Mouse (Mus musculus): ENCODE measurements at regions not wholly inside any gene's neighbourhood (a gene's known extent, or its start where the extent isn't known, plus 50 kb on each side); places are given as distances from the start of the nearest gene placed in this dataset.

DNA sequence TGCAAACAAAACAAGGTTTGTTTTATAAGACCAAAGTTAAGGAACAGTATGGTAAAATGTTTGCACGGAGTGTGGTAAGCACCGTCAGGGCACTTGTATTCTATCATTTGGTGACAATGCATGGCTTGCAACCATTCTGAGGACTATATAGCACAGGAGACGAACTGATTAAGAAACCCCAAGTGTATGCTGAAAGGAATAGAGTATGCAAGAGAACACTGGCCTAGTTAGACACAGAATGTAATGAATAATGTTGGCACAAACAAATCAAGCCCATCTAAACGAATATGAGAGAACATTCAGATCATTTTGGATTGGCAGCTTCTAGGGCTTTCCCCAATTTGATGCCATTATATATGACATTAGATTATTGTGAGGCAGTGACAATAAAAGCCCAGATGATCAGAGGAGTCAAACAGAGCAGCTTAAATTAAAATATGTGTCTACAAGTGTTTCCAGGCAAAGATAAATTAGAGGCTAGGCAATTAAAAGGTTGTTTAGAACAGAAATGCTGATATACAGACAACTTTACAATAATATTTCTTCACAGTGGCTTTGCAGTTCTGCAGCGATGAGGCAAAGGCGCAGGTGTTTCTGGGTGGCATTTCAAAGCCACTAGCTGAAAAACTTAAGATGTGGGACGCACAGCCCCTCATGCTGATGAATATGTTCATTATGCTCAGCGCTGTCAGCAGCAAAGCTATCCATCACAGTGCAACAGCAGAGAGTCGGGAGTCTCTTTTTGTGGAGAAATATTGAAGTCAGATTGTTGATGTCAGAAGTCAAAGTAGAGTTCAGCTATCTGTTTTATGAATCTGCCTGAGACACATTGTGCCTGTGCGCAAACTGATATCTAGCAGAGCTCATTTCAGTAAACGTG, 456.9 kb downstream of the Prkd1 start:
- TF ChIP-seq POLR2A (IDR thresholded peaks at IDR 0.05; ENCODE audit: borderline replicate concordance, extremely low read depth, insufficient read depth, insufficient read length) = no peak
- no peak overlapping the region for H3K9ac ChIP-seq (ENCODE audit: low read depth, low read length, severe bottlenecking)
- H3K27ac ChIP-seq (replicated peaks; ENCODE audit: low read depth, low read length) = no peak overlapping the region
- H3K9me3 ChIP-seq (ENCODE audit: control insufficient read depth, low read length) = no peaks in the 10 kb centered on the region
- no peaks in the 10 kb centered on the region for H3K4me1 ChIP-seq (ENCODE audit: control insufficient read depth, insufficient read depth, low read length)
- H3K4me2 ChIP-seq (replicated peaks; ENCODE audit: low read depth, low read length, severe bottlenecking) = no peak overlapping the region
- ATAC-seq (ENCODE audit: low FRiP score, low read depth) = no peak
- H3K4me3 ChIP-seq (replicated peaks; ENCODE audit: low read length) = no peak overlapping the region
- H3K27me3 ChIP-seq (ENCODE audit: control insufficient read depth, insufficient read depth, low read length) = no peaks in the 10 kb centered on the region
- no peaks in the 10 kb centered on the region for H3K36me3 ChIP-seq (ENCODE audit: control insufficient read depth, insufficient read depth, low read length)
- DNase-seq (ENCODE audit: low spot score) = no peak
- 65% methylated on average over 11 of the region's 11 CpGs for WGBS

DNA sequence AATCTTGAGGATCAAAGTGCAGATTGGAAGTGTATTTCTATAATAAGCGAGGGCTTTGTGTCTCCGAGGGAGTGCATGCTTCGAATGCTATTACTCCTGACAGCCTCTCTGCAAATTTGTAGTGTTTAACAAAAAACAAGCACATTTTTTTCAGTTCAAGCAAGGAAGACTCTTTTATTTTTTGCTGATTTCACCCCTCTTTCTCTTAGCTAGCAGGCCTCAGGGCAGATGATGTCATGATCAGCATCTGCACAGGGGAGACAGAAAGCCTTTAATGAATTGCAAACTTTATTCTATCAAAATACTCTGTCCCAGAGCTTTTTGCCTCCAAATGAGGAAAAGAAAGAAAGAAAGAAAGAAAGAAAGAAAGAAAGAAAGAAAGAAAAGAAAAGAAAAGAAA, 455.4 kb downstream of the Prkd1 start:
- H3K9me3 ChIP-seq (ENCODE audit: control insufficient read depth, low read length) = no peaks in the 10 kb centered on the region
- H3K27me3 ChIP-seq (ENCODE audit: control insufficient read depth, insufficient read depth, low read length) = no peaks in the 10 kb centered on the region
- H3K4me2 ChIP-seq (replicated peaks; ENCODE audit: low read depth, low read length, severe bottlenecking) = no peak overlapping the region
- DNase-seq (ENCODE audit: low spot score) = no peak
- H3K4me3 ChIP-seq (replicated peaks; ENCODE audit: low read length) = no peak overlapping the region
- no peak for ATAC-seq (ENCODE audit: low FRiP score, low read depth)
- H3K9ac ChIP-seq (ENCODE audit: low read depth, low read length, severe bottlenecking) = no peak overlapping the region
- H3K4me1 ChIP-seq (ENCODE audit: control insufficient read depth, insufficient read depth, low read length) = no peaks in the 10 kb centered on the region
- 69% methylated on average over 3 of the region's 3 CpGs for WGBS
- no peaks in the 10 kb centered on the region for H3K36me3 ChIP-seq (ENCODE audit: control insufficient read depth, insufficient read depth, low read length)
- TF ChIP-seq POLR2A (IDR thresholded peaks at IDR 0.05; ENCODE audit: borderline replicate concordance, extremely low read depth, insufficient read depth, insufficient read length) = no peak
- H3K27ac ChIP-seq (replicated peaks; ENCODE audit: low read depth, low read length) = no peak overlapping the region

DNA sequence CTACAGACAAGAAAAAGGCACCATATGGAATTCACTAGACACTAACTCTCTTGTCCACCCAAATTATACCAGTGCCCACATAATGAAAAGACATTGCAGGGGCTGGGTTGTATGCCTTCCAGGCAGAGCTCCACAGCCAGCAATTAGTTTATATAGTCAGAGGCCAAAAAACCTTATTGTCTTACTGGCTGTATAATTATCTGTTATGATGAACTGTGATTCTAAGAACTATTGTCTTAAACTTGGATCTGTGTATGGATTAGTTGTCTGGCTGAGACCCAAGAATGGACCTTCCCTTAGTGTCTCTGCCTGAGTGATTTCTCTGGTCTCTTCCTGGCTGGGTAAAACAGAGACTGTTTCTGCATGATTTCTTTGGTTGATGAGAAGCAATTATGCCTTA, 454.2 kb downstream of the Prkd1 start:
- H3K9me3 ChIP-seq (ENCODE audit: control insufficient read depth, low read length) = no peaks in the 10 kb centered on the region
- no peak for TF ChIP-seq POLR2A (IDR thresholded peaks at IDR 0.05; ENCODE audit: borderline replicate concordance, extremely low read depth, insufficient read depth, insufficient read length)
- ATAC-seq (ENCODE audit: low FRiP score, low read depth) (no peak), DNase-seq (ENCODE audit: low spot score) (no peak)
- H3K4me1 ChIP-seq (ENCODE audit: control insufficient read depth, insufficient read depth, low read length) = no peaks in the 10 kb centered on the region
- no peaks in the 10 kb centered on the region for H3K36me3 ChIP-seq (ENCODE audit: control insufficient read depth, insufficient read depth, low read length)
- H3K4me3 ChIP-seq (replicated peaks; ENCODE audit: low read length) = no peak overlapping the region
- no peak overlapping the region for H3K9ac ChIP-seq (ENCODE audit: low read depth, low read length, severe bottlenecking)
- no peaks in the 10 kb centered on the region for H3K27me3 ChIP-seq (ENCODE audit: control insufficient read depth, insufficient read depth, low read length)
- H3K27ac ChIP-seq (replicated peaks; ENCODE audit: low read depth, low read length) = no peak overlapping the region
- H3K4me2 ChIP-seq (replicated peaks; ENCODE audit: low read depth, low read length, severe bottlenecking) = no peak overlapping the region

DNA sequence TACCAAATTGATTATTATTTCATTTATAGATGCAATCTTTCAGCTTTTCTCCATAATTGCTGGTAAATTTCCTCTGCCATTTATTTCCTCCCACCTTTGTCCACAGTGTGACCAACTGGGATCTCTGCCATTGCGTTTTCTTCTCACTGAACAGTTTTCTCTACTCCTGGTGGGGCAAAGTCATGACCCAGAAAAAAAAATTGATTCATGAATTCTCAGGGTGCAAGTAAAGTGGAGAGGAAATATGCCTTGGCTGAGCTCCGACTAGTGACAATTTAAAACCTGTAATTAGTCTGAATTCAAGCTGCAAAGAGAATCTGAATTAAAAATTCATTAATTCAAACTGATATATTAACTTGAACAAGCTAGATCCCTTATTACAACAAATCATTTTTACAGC, 452.6 kb downstream of the Prkd1 start:
- H3K9ac ChIP-seq (ENCODE audit: low read depth, low read length, severe bottlenecking) = no peak overlapping the region
- H3K27me3 ChIP-seq (ENCODE audit: control insufficient read depth, insufficient read depth, low read length) = no peaks in the 10 kb centered on the region
- no peak for TF ChIP-seq POLR2A (IDR thresholded peaks at IDR 0.05; ENCODE audit: borderline replicate concordance, extremely low read depth, insufficient read depth, insufficient read length)
- no peaks in the 10 kb centered on the region for H3K4me1 ChIP-seq (ENCODE audit: control insufficient read depth, insufficient read depth, low read length)
- DNase-seq (ENCODE audit: low spot score) = no peak
- H3K4me2 ChIP-seq (replicated peaks; ENCODE audit: low read depth, low read length, severe bottlenecking) = no peak overlapping the region
- 48% methylated on average over 2 of the region's 2 CpGs for WGBS
- no peak overlapping the region for H3K4me3 ChIP-seq (replicated peaks; ENCODE audit: low read length)
- ATAC-seq (ENCODE audit: low FRiP score, low read depth) = no peak
- H3K9me3 ChIP-seq (ENCODE audit: control insufficient read depth, low read length) = no peaks in the 10 kb centered on the region
- no peak overlapping the region for H3K27ac ChIP-seq (replicated peaks; ENCODE audit: low read depth, low read length)
- H3K36me3 ChIP-seq (ENCODE audit: control insufficient read depth, insufficient read depth, low read length) = no peaks in the 10 kb centered on the region

DNA sequence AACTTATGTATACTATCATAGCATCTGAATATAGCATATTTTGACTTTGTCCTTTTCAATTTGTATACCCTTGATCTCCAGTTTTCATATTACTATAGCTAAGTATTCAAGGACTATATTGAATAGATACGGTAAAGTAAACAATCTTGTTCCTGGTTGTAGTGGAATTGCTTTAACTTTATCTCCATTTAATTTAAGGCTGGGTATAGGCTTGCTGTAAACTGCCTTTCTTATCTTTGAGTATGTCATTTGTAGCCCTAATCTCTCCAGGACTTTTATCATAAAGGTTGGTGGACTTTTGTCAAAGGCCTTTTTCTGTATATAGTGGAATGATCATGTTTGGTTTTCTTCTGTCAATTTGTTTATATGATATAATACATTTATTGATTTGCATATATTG, 407.8 kb downstream of the Prkd1 start:
- Histone ChIP-seq H3K4me2 (replicated peaks; ENCODE audit: low read depth, low read length, severe bottlenecking) (no peak overlapping the region), H3K27ac (replicated peaks; ENCODE audit: low read depth, low read length) (no peak overlapping the region), H3K4me1 (ENCODE audit: control insufficient read depth, insufficient read depth, low read length) (no peaks in the 10 kb centered on the region), H3K9ac (ENCODE audit: low read depth, low read length, severe bottlenecking) (no peak overlapping the region), H3K9me3 (ENCODE audit: control insufficient read depth, low read length) (no peaks in the 10 kb centered on the region), H3K27me3 (ENCODE audit: control insufficient read depth, insufficient read depth, low read length) (no peaks in the 10 kb centered on the region), H3K4me3 (replicated peaks; ENCODE audit: low read length) (no peak overlapping the region), H3K36me3 (ENCODE audit: control insufficient read depth, insufficient read depth, low read length) (no peaks in the 10 kb centered on the region)
- 90% methylated on average over 1 of the region's 1 CpGs for WGBS
- DNase-seq (ENCODE audit: low spot score) (no peak), ATAC-seq (ENCODE audit: low FRiP score, low read depth) (no peak)
- no peak for TF ChIP-seq POLR2A (IDR thresholded peaks at IDR 0.05; ENCODE audit: borderline replicate concordance, extremely low read depth, insufficient read depth, insufficient read length)

Data from limb, embryonic 14.5 days (tissue).